Mouse (Mus musculus): Measurements from ENCODE around the gene Tent4b.

DNA sequence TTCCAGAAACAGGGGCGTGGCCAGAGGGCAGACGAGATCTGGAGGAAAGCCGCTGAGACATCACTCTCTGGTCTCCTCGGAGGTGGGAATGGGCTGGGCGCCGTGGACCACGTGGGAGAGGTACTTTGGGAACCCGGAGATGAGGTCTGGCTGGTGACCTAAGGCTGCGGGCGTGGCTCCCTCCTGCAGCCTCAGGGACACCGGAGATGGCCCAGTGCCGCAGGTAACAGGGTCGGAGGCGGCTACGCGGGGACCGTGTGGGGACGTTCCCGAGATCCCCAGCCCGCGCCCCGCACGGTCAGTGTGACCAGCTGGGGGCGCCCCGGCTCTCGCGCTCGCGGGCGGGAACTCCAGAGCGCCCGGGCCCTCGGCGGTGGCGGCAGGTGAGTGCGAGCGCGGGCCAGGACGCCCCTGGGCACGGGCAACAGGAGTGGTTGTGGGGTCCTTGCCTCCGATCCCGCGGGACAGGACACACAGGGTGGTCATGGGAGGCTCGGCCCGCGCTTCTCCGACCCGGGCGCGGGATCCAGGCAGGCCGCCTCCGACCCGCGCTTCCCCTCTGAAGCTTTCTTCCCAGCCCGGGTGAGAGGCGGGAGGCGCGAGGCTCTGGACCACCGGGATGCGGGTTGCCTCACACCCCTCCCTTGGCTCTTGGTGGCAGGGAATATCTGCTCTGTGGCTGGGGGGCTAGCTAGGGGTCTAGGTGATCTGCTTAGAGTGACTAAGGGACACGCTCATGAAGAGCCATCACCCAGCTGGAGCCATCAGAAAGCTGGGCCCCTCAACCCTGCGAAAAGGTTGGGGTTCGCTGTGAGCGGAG lies 73.4 kb downstream of the Tent4b start, which contains the start of gene Adcy7:
- TF ChIP-seq ZNF384 (IDR thresholded peaks at IDR 0.05; ENCODE audit: low read depth, low read length) (no peak), ZC3H11A (IDR thresholded peaks at IDR 0.05; ENCODE audit: borderline replicate concordance, low read depth, low read length) (no peak)

Data from ES-E14 (cell line).